Mouse (Mus musculus) midbrain, embryonic 10.5 days (tissue): ENCODE results near the gene Socs4. TPM values are rescaled to one million over a fixed set of nuclear protein-coding genes. Genes with fewer than 3 reads are reported as not detected.

Experiments
- DNase-seq: peaks from one replicate; pipeline ENCODE4 v3.0.0-alpha.2; 2017; ENCODE audit warnings: low spot score
- H3K27ac ChIP-seq: fragments of 300-500 bp; sonication (generic); replicated peaks from 2 replicates; pipeline ENCODE4 v1.5.1; 2016; ENCODE audit warnings: mild to moderate bottlenecking
- H3K27me3 ChIP-seq: fragments of 300-500 bp; sonication (generic); 2 replicates; pipeline ENCODE4 v1.6.1; 2016; ENCODE audit warnings: low read depth, mild to moderate bottlenecking; ENCODE audit not compliant: poor library complexity, severe bottlenecking
- H3K36me3 ChIP-seq: fragments of 300-500 bp; sonication (generic); 2 replicates; pipeline ENCODE4 v1.6.1; 2016; ENCODE audit warnings: mild to moderate bottlenecking, moderate library complexity
- H3K4me1 ChIP-seq: fragments of 300-500 bp; sonication (generic); 2 replicates; pipeline ENCODE4 v1.6.1; 2016
- H3K4me3 ChIP-seq: fragments of 300-500 bp; sonication (generic); 2 replicates; pipeline ENCODE4 v1.5.1; 2016; ENCODE audit warnings: mild to moderate bottlenecking, moderate library complexity
- H3K9me3 ChIP-seq: fragments of 300-500 bp; sonication (generic); replicated peaks from 2 replicates; pipeline ENCODE4 v1.6.1; 2016; ENCODE audit warnings: mild to moderate bottlenecking
- WGBS: fragments of 180-500 bp; shearing (Covaris S2); methylation state at CpG from one replicate; pipeline ENCODE4 v1.1.7; 2016; 5-methylcytosine and 5-hydroxymethylcytosine counted together
- polyA plus RNA-seq: library from polyadenylated mRNA; unstranded; fragments of >200 nt; fragmentation: Nextera tagmentation; extraction: Ambion mirVana; gene quantifications from 2 replicates; pipeline ENCODE4 v1.2.1, GENCODE M21; 2016

Socs4 gene
- 3.3 and 4.6 TPM in 2 replicates for polyA plus RNA-seq

GRCm38 (mm10) chr14:47276637-47277393, at the start of gene Socs4, which contains the start of gene Wdhd1:
TSS of gene Socs4 (plus strand) at chr14:47276931.
TSS of gene Wdhd1 (minus strand) at chr14:47276857.
- peak; percentile 96 for DNase-seq
- Histone ChIP-seq H3K36me3 (peaks cover 43% of the 10 kb centered on the region), H3K9me3 (no peaks in the 10 kb centered on the region), H3K27ac (peak within 1 kb of the TSS; percentile 97), H3K27me3 (no peaks in the 10 kb centered on the region), H3K4me3 (peak within 1 kb of the TSS; percentile 81), H3K4me1 (peaks cover 30% of the 10 kb centered on the region)
- WGBS, result under 1% methylated on average over 75 of the region's 77 CpGs

GRCm38 (mm10) chr14:47229796-47230376, 46.8 kb upstream of the Socs4 start:
- Histone ChIP-seq H3K36me3 (no peaks in the 10 kb centered on the region), H3K4me1 (no peaks in the 10 kb centered on the region), H3K27me3 (no peaks in the 10 kb centered on the region), H3K9me3 (0 out of 2 replicates have a peak, but pooled peaks cover 1% of the 10 kb centered on the region), H3K27ac (no peak overlapping the region), H3K4me3 (no peak overlapping the region)
- WGBS, result 87% methylated on average over 11 of the region's 11 CpGs
- DNase-seq, result no peak

- Histone ChIP-seq H3K4me1 (no peaks in the 10 kb centered on the region), H3K27ac (no peak overlapping the region), H3K27me3 (no peaks in the 10 kb centered on the region), H3K4me3 (no peak overlapping the region), H3K9me3 (peaks cover 13% of the 10 kb centered on the region; the same call in 1 of the 2 replicates), H3K36me3 (no peaks in the 10 kb centered on the region)
- 83% methylated on average over 2 of the region's 2 CpGs for WGBS
- no peak for DNase-seq
Measured at GRCm38 (mm10) chr14:47233602-47234001, 43.1 kb upstream of the Socs4 start.

GRCm38 (mm10) chr14:47234032-47234431, 42.7 kb upstream of the Socs4 start:
- no peaks in the 10 kb centered on the region for H3K36me3 ChIP-seq
- DNase-seq, result no peak
- no peak overlapping the region for H3K27ac ChIP-seq
- no peak overlapping the region for H3K4me3 ChIP-seq
- no peaks in the 10 kb centered on the region for H3K4me1 ChIP-seq
- H3K27me3 ChIP-seq, result no peaks in the 10 kb centered on the region
- WGBS, result 94% methylated on average over 3 of the region's 3 CpGs
- peaks cover 13% of the 10 kb centered on the region; the same call in 1 of the 2 replicates for H3K9me3 ChIP-seq

- Histone ChIP-seq H3K27ac (no peak overlapping the region), H3K4me1 (no peaks in the 10 kb centered on the region), H3K9me3 (peaks cover 13% of the 10 kb centered on the region; the same call in 1 of the 2 replicates), H3K4me3 (no peak overlapping the region), H3K36me3 (0 out of 2 replicates have a peak, but pooled peaks cover 3% of the 10 kb centered on the region), H3K27me3 (no peaks in the 10 kb centered on the region)
- WGBS, result 79% methylated on average over 5 of the region's 5 CpGs
- no peak for DNase-seq
Measured at GRCm38 (mm10) chr14:47234526-47235250, 42.0 kb upstream of the Socs4 start.

GRCm38 (mm10) chr14:47236491-47236890, 40.2 kb upstream of the Socs4 start:
- Histone ChIP-seq H3K9me3 (peaks cover 13% of the 10 kb centered on the region; the same call in 1 of the 2 replicates), H3K36me3 (peaks cover 19% of the 10 kb centered on the region), H3K4me1 (no peaks in the 10 kb centered on the region), H3K4me3 (no peak overlapping the region), H3K27me3 (no peaks in the 10 kb centered on the region), H3K27ac (no peak overlapping the region)
- WGBS, result 94% methylated on average over 7 of the region's 7 CpGs
- DNase-seq, result no peak

- whole genome bisulfite sequencing, result 94% methylated on average over 4 of the region's 4 CpGs
- DNase-seq, result no peak
- Histone ChIP-seq H3K36me3 (peaks cover 27% of the 10 kb centered on the region), H3K27ac (no peak overlapping the region), H3K27me3 (no peaks in the 10 kb centered on the region), H3K4me3 (no peak overlapping the region), H3K4me1 (no peaks in the 10 kb centered on the region), H3K9me3 (peaks cover 13% of the 10 kb centered on the region; the same call in 1 of the 2 replicates)
Measured at GRCm38 (mm10) chr14:47237286-47237685, 39.4 kb upstream of the Socs4 start.

- WGBS, result 97% methylated on average over 1 of the region's 1 CpGs
Measured at GRCm38 (mm10) chr14:47240600-47240999, 36.1 kb upstream of the Socs4 start.

GRCm38 (mm10) chr14:47241046-47241445, 35.7 kb upstream of the Socs4 start:
- no peaks in the 10 kb centered on the region; the same call in 1 of the 2 replicates for H3K9me3 ChIP-seq
- H3K27me3 ChIP-seq, result no peaks in the 10 kb centered on the region
- H3K27ac ChIP-seq, result no peak overlapping the region
- peaks cover 63% of the 10 kb centered on the region for H3K36me3 ChIP-seq
- H3K4me1 ChIP-seq, result no peaks in the 10 kb centered on the region
- no peak overlapping the region for H3K4me3 ChIP-seq
- no peak for DNase-seq
- 94% methylated on average over 6 of the region's 6 CpGs for WGBS

More at GRCm38 (mm10) chr14:47240600-47240999, 36.1 kb upstream of the Socs4 start:
- DNase-seq, result no peak
- Histone ChIP-seq H3K36me3 (peaks cover 59% of the 10 kb centered on the region), H3K27ac (no peak overlapping the region), H3K4me1 (no peaks in the 10 kb centered on the region), H3K27me3 (no peaks in the 10 kb centered on the region), H3K4me3 (no peak overlapping the region), H3K9me3 (peaks cover 4% of the 10 kb centered on the region; the same call in 1 of the 2 replicates)

- no peaks in the 10 kb centered on the region for H3K4me1 ChIP-seq
- peaks cover 80% of the 10 kb centered on the region for H3K36me3 ChIP-seq
- H3K9me3 ChIP-seq, result no peaks in the 10 kb centered on the region
- H3K27me3 ChIP-seq, result no peaks in the 10 kb centered on the region
- no peak for DNase-seq
- no peak overlapping the region for H3K27ac ChIP-seq
- H3K4me3 ChIP-seq, result no peak overlapping the region
- WGBS, result 96% methylated on average over 4 of the region's 4 CpGs
Measured at GRCm38 (mm10) chr14:47242753-47243152, 34.0 kb upstream of the Socs4 start.

GRCm38 (mm10) chr14:47249839-47250238, 26.9 kb upstream of the Socs4 start:
- Histone ChIP-seq H3K4me1 (no peaks in the 10 kb centered on the region), H3K9me3 (no peaks in the 10 kb centered on the region), H3K27me3 (no peaks in the 10 kb centered on the region), H3K4me3 (no peak overlapping the region), H3K36me3 (peaks cover 95% of the 10 kb centered on the region), H3K27ac (no peak overlapping the region)
- DNase-seq, result no peak
- 86% methylated on average over 6 of the region's 6 CpGs for WGBS

GRCm38 (mm10) chr14:47264866-47265265, 11.9 kb upstream of the Socs4 start:
- H3K9me3 ChIP-seq, result peaks cover 3% of the 10 kb centered on the region; the same call in 1 of the 2 replicates
- 88% methylated on average over 3 of the region's 3 CpGs for WGBS
- no peaks in the 10 kb centered on the region for H3K27me3 ChIP-seq
- H3K4me3 ChIP-seq, result no peak overlapping the region
- DNase-seq, result no peak
- peaks cover 94% of the 10 kb centered on the region for H3K36me3 ChIP-seq
- H3K27ac ChIP-seq, result no peak overlapping the region
- no peaks in the 10 kb centered on the region for H3K4me1 ChIP-seq
